Mouse (Mus musculus) olfactory bulb, adult 2 months (tissue): ENCODE measurements around the gene Ern1.

Experiments
- CTCF ChIP-seq: fragments of 200-500 bp; IDR thresholded peaks from 2 replicates; pipeline ENCODE4 v1.5.1; 2012; ENCODE audit warnings: low read depth, mild to moderate bottlenecking, low read length, moderate library complexity; ENCODE audit not compliant: insufficient read depth
- POLR2A ChIP-seq: fragments of 200-500 bp; IDR thresholded peaks from 2 replicates; pipeline ENCODE4 v1.6.1; 2012; ENCODE audit warnings: mild to moderate bottlenecking, low read depth, low read length, moderate library complexity; ENCODE audit not compliant: insufficient read depth

DNA sequence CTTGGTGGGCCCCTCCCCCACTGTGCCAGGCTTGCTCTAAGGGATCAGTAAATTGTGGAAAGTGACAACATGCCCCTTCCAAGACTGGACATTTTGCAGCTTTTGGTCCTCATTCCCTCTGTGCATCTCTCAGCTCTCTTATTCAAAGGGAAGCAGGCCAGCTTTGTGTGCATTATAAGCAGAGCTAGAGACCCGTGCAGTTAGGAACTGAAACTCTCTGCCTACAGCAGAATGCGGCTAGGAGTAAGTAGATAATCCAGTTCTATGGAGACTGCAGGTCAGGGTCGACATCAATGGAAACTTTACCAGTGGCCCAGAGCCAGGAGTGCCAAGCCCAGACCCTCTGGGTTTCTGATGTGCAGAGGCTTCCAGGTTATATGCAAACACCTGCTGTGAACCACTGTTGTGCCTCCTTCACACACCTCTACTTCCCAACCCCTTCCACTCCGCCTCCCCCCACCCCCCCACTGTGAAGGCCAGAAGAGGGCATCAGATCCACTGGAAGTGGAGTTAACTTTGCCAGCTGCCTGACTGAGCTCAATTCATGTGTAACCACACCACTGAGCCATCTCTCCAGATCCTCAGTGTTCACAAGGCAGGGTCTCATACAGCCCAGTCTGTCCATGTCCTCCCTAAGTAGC is 11.2 kb upstream of the Ern1 start:
- no peak for TF ChIP-seq CTCF
- no peak for TF ChIP-seq POLR2A
